Mouse (Mus musculus): Measurements from ENCODE around the gene Apba1. TPM values are rescaled to one million over a fixed set of nuclear protein-coding genes. Genes with fewer than 3 reads are reported as not detected.

Apba1 gene
- polyA plus RNA-seq, 1 experiment from 2014 or later, result 6.0 TPM

GRCm38 (mm10) chr19:23810512-23810911 is 51.8 kb downstream of the Apba1 start:
- Histone ChIP-seq H3K36me3 (no peaks in the 10 kb centered on the region), H3K9ac (no peak overlapping the region), H3K27me3 (no peaks in the 10 kb centered on the region), H3K4me1 (no peaks in the 10 kb centered on the region), H3K27ac (no peak overlapping the region), H3K9me3 (replicated peaks) (no peaks in the 10 kb centered on the region), H3K4me3 (no peak overlapping the region), H3K4me2 (replicated peaks) (no peak overlapping the region)
- ATAC-seq (ENCODE audit: low FRiP score), result no peak
- 72% methylated on average over 5 of the region's 5 CpGs for WGBS

GRCm38 (mm10) chr19:23810976-23811375 is 52.3 kb downstream of the Apba1 start:
- 81% methylated on average over 5 of the region's 5 CpGs for WGBS
- H3K4me1 ChIP-seq, result no peaks in the 10 kb centered on the region
- no peak overlapping the region for H3K4me2 ChIP-seq (replicated peaks)
- no peaks in the 10 kb centered on the region for H3K36me3 ChIP-seq
- H3K9ac ChIP-seq, result no peak overlapping the region
- no peak for ATAC-seq (ENCODE audit: low FRiP score)
- no peaks in the 10 kb centered on the region for H3K9me3 ChIP-seq (replicated peaks)
- H3K27me3 ChIP-seq, result no peaks in the 10 kb centered on the region
- no peak overlapping the region for H3K4me3 ChIP-seq
- no peak overlapping the region for H3K27ac ChIP-seq

- no peaks in the 10 kb centered on the region for H3K9me3 ChIP-seq (replicated peaks)
- no peaks in the 10 kb centered on the region for H3K27me3 ChIP-seq
- WGBS, result 76% methylated on average over 13 of the region's 13 CpGs
- H3K27ac ChIP-seq, result no peak overlapping the region
- peaks cover 8% of the 10 kb centered on the region; the same call in 1 of the 2 replicates for H3K4me1 ChIP-seq
- H3K4me2 ChIP-seq (replicated peaks), result no peak overlapping the region
- H3K4me3 ChIP-seq, result no peak overlapping the region
- ATAC-seq (ENCODE audit: low FRiP score), result 0 out of 2 replicates have a peak, but pooled peaks have one; percentile 26
- H3K9ac ChIP-seq, result no peak overlapping the region
- no peaks in the 10 kb centered on the region for H3K36me3 ChIP-seq
Measured at GRCm38 (mm10) chr19:23816762-23817161, 58.1 kb downstream of the Apba1 start.

GRCm38 (mm10) chr19:23817196-23817595 is 58.5 kb downstream of the Apba1 start:
- H3K9me3 ChIP-seq (replicated peaks), result no peaks in the 10 kb centered on the region
- 79% methylated on average over 6 of the region's 6 CpGs for WGBS
- H3K4me2 ChIP-seq (replicated peaks), result no peak overlapping the region
- no peak overlapping the region for H3K9ac ChIP-seq
- no peaks in the 10 kb centered on the region for H3K36me3 ChIP-seq
- H3K4me1 ChIP-seq, result peaks cover 8% of the 10 kb centered on the region; the same call in 1 of the 2 replicates
- no peaks in the 10 kb centered on the region for H3K27me3 ChIP-seq
- no peak for ATAC-seq (ENCODE audit: low FRiP score)
- no peak overlapping the region for H3K4me3 ChIP-seq
- no peak overlapping the region for H3K27ac ChIP-seq

GRCm38 (mm10) chr19:23819882-23820281 is 61.2 kb downstream of the Apba1 start:
- Histone ChIP-seq H3K27me3 (no peaks in the 10 kb centered on the region), H3K4me3 (no peak overlapping the region), H3K9ac (no peak overlapping the region), H3K27ac (no peak overlapping the region), H3K36me3 (no peaks in the 10 kb centered on the region), H3K4me1 (peaks cover 8% of the 10 kb centered on the region; the same call in 1 of the 2 replicates), H3K9me3 (replicated peaks) (no peaks in the 10 kb centered on the region), H3K4me2 (replicated peaks) (no peak overlapping the region)
- ATAC-seq (ENCODE audit: low FRiP score), result no peak
- 61% methylated on average over 8 of the region's 8 CpGs for WGBS

GRCm38 (mm10) chr19:23822497-23822896 is 63.8 kb downstream of the Apba1 start:
- H3K27me3 ChIP-seq, result no peaks in the 10 kb centered on the region
- H3K9ac ChIP-seq, result no peak overlapping the region
- H3K36me3 ChIP-seq, result no peaks in the 10 kb centered on the region
- 34% methylated on average over 3 of the region's 3 CpGs for WGBS
- H3K4me3 ChIP-seq, result no peak overlapping the region
- H3K4me1 ChIP-seq, result no peaks in the 10 kb centered on the region
- H3K4me2 ChIP-seq (replicated peaks), result no peak overlapping the region
- H3K9me3 ChIP-seq (replicated peaks), result no peaks in the 10 kb centered on the region
- H3K27ac ChIP-seq, result no peak overlapping the region
- no peak for ATAC-seq (ENCODE audit: low FRiP score)

- H3K27ac ChIP-seq, result no peak overlapping the region
- WGBS, result 90% methylated on average over 4 of the region's 4 CpGs
- H3K27me3 ChIP-seq, result no peaks in the 10 kb centered on the region
- no peak overlapping the region for H3K9ac ChIP-seq
- no peaks in the 10 kb centered on the region for H3K9me3 ChIP-seq (replicated peaks)
- no peaks in the 10 kb centered on the region for H3K4me1 ChIP-seq
- no peak overlapping the region for H3K4me2 ChIP-seq (replicated peaks)
- H3K36me3 ChIP-seq, result no peaks in the 10 kb centered on the region
- H3K4me3 ChIP-seq, result no peak overlapping the region
- ATAC-seq (ENCODE audit: low FRiP score), result no peak
Measured at GRCm38 (mm10) chr19:23823533-23823932, 64.8 kb downstream of the Apba1 start.

GRCm38 (mm10) chr19:23826251-23826650 is 67.6 kb downstream of the Apba1 start:
- H3K4me2 ChIP-seq (replicated peaks), result no peak overlapping the region
- WGBS, result 90% methylated on average over 8 of the region's 8 CpGs
- peaks cover 4% of the 10 kb centered on the region; the same call in 1 of the 2 replicates for H3K4me1 ChIP-seq
- H3K27me3 ChIP-seq, result no peaks in the 10 kb centered on the region
- H3K9ac ChIP-seq, result no peak overlapping the region
- no peaks in the 10 kb centered on the region for H3K9me3 ChIP-seq (replicated peaks)
- no peak for ATAC-seq (ENCODE audit: low FRiP score)
- no peak overlapping the region for H3K27ac ChIP-seq
- H3K36me3 ChIP-seq, result no peaks in the 10 kb centered on the region
- H3K4me3 ChIP-seq, result no peak overlapping the region

- Histone ChIP-seq H3K27me3 (no peaks in the 10 kb centered on the region), H3K9me3 (replicated peaks) (no peaks in the 10 kb centered on the region), H3K4me1 (peaks cover 11% of the 10 kb centered on the region), H3K27ac (no peak overlapping the region), H3K4me2 (replicated peaks) (no peak overlapping the region), H3K36me3 (no peaks in the 10 kb centered on the region), H3K4me3 (no peak overlapping the region), H3K9ac (no peak overlapping the region)
- peak; percentile 32; the same call in 1 of the 2 replicates for ATAC-seq (ENCODE audit: low FRiP score)
- WGBS, result 64% methylated on average over 7 of the region's 7 CpGs
Measured at GRCm38 (mm10) chr19:23830761-23831160, 72.1 kb downstream of the Apba1 start.

GRCm38 (mm10) chr19:23833685-23834682 is 75.3 kb downstream of the Apba1 start:
- H3K36me3 ChIP-seq, result no peaks in the 10 kb centered on the region
- ATAC-seq (ENCODE audit: low FRiP score), result peak; percentile 59
- H3K4me3 ChIP-seq, result no peak overlapping the region
- no peak overlapping the region for H3K4me2 ChIP-seq (replicated peaks)
- WGBS, result 41% methylated on average over 14 of the region's 14 CpGs
- peak overlapping the region; percentile 56 for H3K27ac ChIP-seq
- no peaks in the 10 kb centered on the region for H3K27me3 ChIP-seq
- no peaks in the 10 kb centered on the region for H3K9me3 ChIP-seq (replicated peaks)
- no peak overlapping the region for H3K9ac ChIP-seq
- peaks cover 11% of the 10 kb centered on the region for H3K4me1 ChIP-seq

- H3K4me2 ChIP-seq (replicated peaks), result no peak overlapping the region
- no peak overlapping the region for H3K27ac ChIP-seq
- H3K27me3 ChIP-seq, result no peaks in the 10 kb centered on the region
- peaks cover 11% of the 10 kb centered on the region for H3K4me1 ChIP-seq
- H3K4me3 ChIP-seq, result no peak overlapping the region
- no peak for ATAC-seq (ENCODE audit: low FRiP score)
- H3K9ac ChIP-seq, result no peak overlapping the region
- WGBS, result 87% methylated on average over 3 of the region's 3 CpGs
- H3K9me3 ChIP-seq (replicated peaks), result no peaks in the 10 kb centered on the region
- no peaks in the 10 kb centered on the region for H3K36me3 ChIP-seq
Measured at GRCm38 (mm10) chr19:23834721-23835120, 76.0 kb downstream of the Apba1 start.

- WGBS, result 94% methylated on average over 7 of the region's 7 CpGs
- H3K4me3 ChIP-seq, result no peak overlapping the region
- no peaks in the 10 kb centered on the region for H3K36me3 ChIP-seq
- H3K9ac ChIP-seq, result no peak overlapping the region
- H3K4me2 ChIP-seq (replicated peaks), result no peak overlapping the region
- no peaks in the 10 kb centered on the region for H3K27me3 ChIP-seq
- peaks cover 4% of the 10 kb centered on the region; the same call in 1 of the 2 replicates for H3K9me3 ChIP-seq (replicated peaks)
- no peak for ATAC-seq (ENCODE audit: low FRiP score)
- H3K27ac ChIP-seq, result no peak overlapping the region
- H3K4me1 ChIP-seq, result no peaks in the 10 kb centered on the region
Measured at GRCm38 (mm10) chr19:23855832-23856231, 97.1 kb downstream of the Apba1 start.
